Mouse (Mus musculus) erythroblast, embryonic 14.5 days (primary cell): ENCODE results near the gene Cmip.

Experiments
- GATA1 ChIP-seq: IDR thresholded peaks from 2 replicates; pipeline ENCODE4 v1.6.1; 2012; ENCODE audit warnings: low read length, inconsistent platforms, mixed read lengths
- TAL1 ChIP-seq: IDR thresholded peaks from 3 replicates; pipeline ENCODE4 v1.6.1; 2012; ENCODE audit warnings: low read length, inconsistent platforms, mixed read lengths

GRCm38 (mm10) chr8:117393853-117394252 is 137.0 kb downstream of the Cmip start:
- TF ChIP-seq TAL1 = no peak
- no peak for TF ChIP-seq GATA1
